11 mouse cellular contexts compared by ENCODE assay signal in genomic region chr10:80097275-80097674, GRCm38 (mm10). TPM values are rescaled to one million over a fixed set of nuclear protein-coding genes. Genes with fewer than 3 reads are reported as not detected.
A peak's percentile ranks its signal among the peaks of the same experiment; 100 is the strongest.
DNase-seq lines count a peak whose midpoint lies in the region; ATAC-seq lines count a peak whose summit lies in the region.
"Had no signal": no experiment of that assay in that cellular context is flagged by ENCODE, and none has a peak within 500 bp of the region (broad histone marks: within the 10 kb centered on the region; RNA-seq: fewer than 3 reads in every experiment).

No protein-coding gene starts in this region.

- peak; percentile 57 for DNase-seq in kidney, postnatal 10 days
- DNase-seq in kidney, adult 18-20 months = no peak
- DNase-seq in R1 (ENCODE audit: low read depth, low spot score) = peak; percentile 50
- DNase-seq in embryonic facial prominence, embryonic 10.5 days (ENCODE audit: low spot score) = peak; percentile 63
- no peak for DNase-seq in cerebellum, adult 8-10 months
- no peak for DNase-seq in spleen, postnatal 10 days (ENCODE audit: low spot score in 2 of 2)

- H3K4me2 ChIP-seq in liver, embryonic 12.5 days = peak overlapping the region; percentile 95
- H3K4me2 ChIP-seq: forebrain, embryonic 12.5 days had no signal

- H3K9me3 ChIP-seq in embryonic facial prominence, embryonic 10.5 days = no peaks in the 10 kb centered on the region
- no peaks in the 10 kb centered on the region for H3K9me3 ChIP-seq in liver, embryonic 12.5 days (replicated peaks)
- H3K9me3 ChIP-seq: forebrain, embryonic 12.5 days had no signal

- H3K4me3 ChIP-seq in embryonic facial prominence, embryonic 10.5 days = peak overlapping the region; percentile 27; the same call in 1 of the 2 replicates
- H3K4me3 ChIP-seq in liver, embryonic 12.5 days = no peak overlapping the region
- H3K4me3 ChIP-seq: forebrain, embryonic 12.5 days had no signal

- peak overlapping the region; percentile 56 for H3K9ac ChIP-seq in liver, embryonic 12.5 days
- H3K9ac ChIP-seq: forebrain, embryonic 12.5 days had no signal

- peaks cover 75% of the 10 kb centered on the region for H3K4me1 ChIP-seq in embryonic facial prominence, embryonic 10.5 days
- peaks cover 97% of the 10 kb centered on the region for H3K4me1 ChIP-seq in liver, embryonic 12.5 days

- H3K36me3 ChIP-seq in embryonic facial prominence, embryonic 10.5 days (replicated peaks) = peaks cover 5% of the 10 kb centered on the region; the same call in 1 of the 2 replicates
- H3K36me3 ChIP-seq in liver, embryonic 12.5 days = peaks cover 28% of the 10 kb centered on the region
- H3K36me3 ChIP-seq: forebrain, embryonic 12.5 days had no signal

- ATAC-seq in liver, embryonic 12.5 days = peak; percentile 47; the same call in 1 of the 2 replicates
- ATAC-seq: inflammation-experienced regulatory T-cells, adult 6 months; Patski had no signal

- H3K27ac ChIP-seq in embryonic facial prominence, embryonic 10.5 days (replicated peaks) = peak overlapping the region; percentile 36
- peak overlapping the region; percentile 70 for H3K27ac ChIP-seq in liver, embryonic 12.5 days
- H3K27ac ChIP-seq: forebrain, embryonic 12.5 days; macrophage had no signal

- no peaks in the 10 kb centered on the region for H3K27me3 ChIP-seq in embryonic facial prominence, embryonic 10.5 days (replicated peaks; ENCODE audit: low read depth, poor library complexity, severe bottlenecking)
- H3K27me3 ChIP-seq in liver, embryonic 12.5 days (replicated peaks) = no peaks in the 10 kb centered on the region
- H3K27me3 ChIP-seq: forebrain, embryonic 12.5 days; Patski had no signal

- WGBS in embryonic facial prominence, embryonic 10.5 days = 15% methylated on average over 7 of the region's 7 CpGs
- WGBS in liver, embryonic 12.5 days (ENCODE audit: insufficient replicate concordance) = 14% methylated on average over 7 of the region's 7 CpGs

RNA-seq across cellular contexts. Expression of gene Sbno2, which starts 8.1 kb away (rescaled TPM):
- 16.2 and 18.2 TPM in 2 replicates for polyA plus RNA-seq in embryonic facial prominence, embryonic 10.5 days (2016; fragmentation: Nextera tagmentation; extraction: Ambion mirVana)
- polyA plus RNA-seq in liver, embryonic 12.5 days (2016; fragmentation: Nextera tagmentation; extraction: Ambion mirVana) = 15.0 and 15.4 TPM in 2 replicates

RNA-seq across cellular contexts. Expression of gene Stk11, which starts 18.3 kb away (rescaled TPM):
- polyA plus RNA-seq in embryonic facial prominence, embryonic 10.5 days (2016; fragmentation: Nextera tagmentation; extraction: Ambion mirVana) = 16.1 and 17.5 TPM in 2 replicates
- 18.6 and 19.8 TPM in 2 replicates for polyA plus RNA-seq in liver, embryonic 12.5 days (2016; fragmentation: Nextera tagmentation; extraction: Ambion mirVana)

RNA-seq across cellular contexts. Expression of gene Atp5d, which starts 41.2 kb away (rescaled TPM):
- 491 and 493 TPM in 2 replicates for polyA plus RNA-seq in embryonic facial prominence, embryonic 10.5 days (2016; fragmentation: Nextera tagmentation; extraction: Ambion mirVana)
- 393 and 419 TPM in 2 replicates for polyA plus RNA-seq in liver, embryonic 12.5 days (2016; fragmentation: Nextera tagmentation; extraction: Ambion mirVana)

RNA-seq across cellular contexts. Expression of gene Cbarp, which starts 43.4 kb away (rescaled TPM):
- polyA plus RNA-seq in embryonic facial prominence, embryonic 10.5 days (2016; fragmentation: Nextera tagmentation; extraction: Ambion mirVana) = 4.9 and 8.5 TPM in 2 replicates
- polyA plus RNA-seq in liver, embryonic 12.5 days (2016; fragmentation: Nextera tagmentation; extraction: Ambion mirVana) = 0.94 and 0.96 TPM in 2 replicates

RNA-seq across cellular contexts. Expression of gene Gpx4, which starts 50.3 kb away (rescaled TPM):
- polyA plus RNA-seq in embryonic facial prominence, embryonic 10.5 days (2016; fragmentation: Nextera tagmentation; extraction: Ambion mirVana) = 618 and 672 TPM in 2 replicates
- 682 and 685 TPM in 2 replicates for polyA plus RNA-seq in liver, embryonic 12.5 days (2016; fragmentation: Nextera tagmentation; extraction: Ambion mirVana)

Comparison
In these comparisons a context has a peak if more than half of its experiments do, and no peak if none do; other contexts are left out.
1. DNase-seq: peak in kidney, postnatal 10 days (single experiment), R1 (single experiment) and embryonic facial prominence, embryonic 10.5 days (single experiment); none in kidney, adult 18-20 months (single experiment), cerebellum, adult 8-10 months (single experiment) and spleen, postnatal 10 days (0 of 2).